Mouse (Mus musculus) macrophage (primary cell): ENCODE measurements around the gene Nup210l. TPM values are rescaled to one million over a fixed set of nuclear protein-coding genes. Genes with fewer than 3 reads are reported as not detected.
A peak's percentile ranks its signal among the peaks of the same experiment; 100 is the strongest.

Experiments
- H3K27ac ChIP-seq: fragments of 350-480 bp; formaldehyde crosslinking; 2 replicates; pipeline ENCODE4 v1.9.0; 2021
- H3K36me3 ChIP-seq: fragments of 350-480 bp; formaldehyde crosslinking; 2 replicates; pipeline ENCODE4 v1.9.0; 2021; ENCODE audit errors: inconsistent target
- H3K4me3 ChIP-seq: fragments of 350-480 bp; formaldehyde crosslinking; 2 replicates; pipeline ENCODE4 v1.9.0; 2021; ENCODE audit errors: inconsistent target
- H3K79me2 ChIP-seq: fragments of 350-480 bp; formaldehyde crosslinking; 2 replicates; pipeline ENCODE4 v1.9.0; 2021; ENCODE audit errors: inconsistent target
- WGBS: methylation state at CpG from one replicate; pipeline ENCODE4 v1.1.7; 2026; ENCODE audit warnings: inconsistent platforms; ENCODE audit not compliant: missing documents; 5-methylcytosine and 5-hydroxymethylcytosine counted together
- polyA plus RNA-seq: library from polyadenylated mRNA; stranded (reverse); fragments of 250-400 nt; gene quantifications from 3 replicates; pipeline ENCODE4 v1.2.4, GENCODE M21; 2018; ENCODE audit warnings: inconsistent platforms

Gene Nup210l
- polyA plus RNA-seq, 1 experiment from 2014 or later: not detected

- 14% methylated on average over 5 of the region's 5 CpGs for WGBS
- Histone ChIP-seq H3K79me2 (peaks cover 66% of the 10 kb centered on the region), H3K36me3 (peaks cover 2% of the 10 kb centered on the region; the same call in 1 of the 2 replicates), H3K4me3 (peak overlapping the region; percentile 84), H3K27ac (peak overlapping the region; percentile 97)
Observed at GRCm38 (mm10) chr3:90081365-90082240, 22.3 kb upstream of the Nup210l start.

- Histone ChIP-seq H3K36me3 (peaks cover 17% of the 10 kb centered on the region), H3K79me2 (peaks cover 81% of the 10 kb centered on the region), H3K4me3 (peak overlapping the region; percentile 84; the same call in 1 of the 2 replicates), H3K27ac (peak overlapping the region; percentile 97)
- 18% methylated on average over 5 of the region's 5 CpGs for WGBS
Observed at GRCm38 (mm10) chr3:90083034-90083433, 20.9 kb upstream of the Nup210l start.

- 4% methylated on average over 3 of the region's 3 CpGs for WGBS
- Histone ChIP-seq H3K4me3 (peak overlapping the region; percentile 84; the same call in 1 of the 2 replicates), H3K27ac (peak overlapping the region; percentile 97), H3K79me2 (peaks cover 88% of the 10 kb centered on the region), H3K36me3 (peaks cover 24% of the 10 kb centered on the region)
Observed at GRCm38 (mm10) chr3:90083698-90084324, 20.1 kb upstream of the Nup210l start.

- H3K79me2 ChIP-seq: peaks cover 96% of the 10 kb centered on the region
- H3K4me3 ChIP-seq: no peak overlapping the region
- no peak overlapping the region; the same call in 1 of the 2 replicates for H3K27ac ChIP-seq
- WGBS: 59% methylated on average over 4 of the region's 4 CpGs
- H3K36me3 ChIP-seq: peaks cover 34% of the 10 kb centered on the region
Observed at GRCm38 (mm10) chr3:90084790-90085189, 19.1 kb upstream of the Nup210l start.

GRCm38 (mm10) chr3:90085281-90085680 is 18.7 kb upstream of the Nup210l start:
- WGBS: 11% methylated on average over 6 of the region's 6 CpGs
- no peak overlapping the region for H3K27ac ChIP-seq
- H3K4me3 ChIP-seq: no peak overlapping the region
- H3K36me3 ChIP-seq: peaks cover 38% of the 10 kb centered on the region
- H3K79me2 ChIP-seq: peaks cover 96% of the 10 kb centered on the region

- no peak overlapping the region for H3K4me3 ChIP-seq
- H3K27ac ChIP-seq: no peak overlapping the region
- WGBS: 36% methylated on average over 5 of the region's 5 CpGs
- peaks cover 46% of the 10 kb centered on the region for H3K36me3 ChIP-seq
- peaks cover 96% of the 10 kb centered on the region for H3K79me2 ChIP-seq
Observed at GRCm38 (mm10) chr3:90086068-90086467, 17.9 kb upstream of the Nup210l start.

GRCm38 (mm10) chr3:90088617-90089016 is 15.3 kb upstream of the Nup210l start:
- 88% methylated on average over 1 of the region's 2 CpGs for WGBS
- Histone ChIP-seq H3K4me3 (no peak overlapping the region), H3K79me2 (peaks cover 100% of the 10 kb centered on the region), H3K27ac (no peak overlapping the region), H3K36me3 (peaks cover 72% of the 10 kb centered on the region)

GRCm38 (mm10) chr3:90090892-90091291 is 13.0 kb upstream of the Nup210l start:
- H3K79me2 ChIP-seq: peaks cover 100% of the 10 kb centered on the region
- no peak overlapping the region for H3K4me3 ChIP-seq
- peaks cover 88% of the 10 kb centered on the region for H3K36me3 ChIP-seq
- no peak overlapping the region for H3K27ac ChIP-seq
- WGBS: 93% methylated on average over 6 of the region's 6 CpGs

- Histone ChIP-seq H3K36me3 (peaks cover 88% of the 10 kb centered on the region), H3K79me2 (peaks cover 86% of the 10 kb centered on the region), H3K27ac (no peak overlapping the region), H3K4me3 (no peak overlapping the region)
- 83% methylated on average over 3 of the region's 3 CpGs for WGBS
Observed at GRCm38 (mm10) chr3:90094453-90094852, 9.5 kb upstream of the Nup210l start.

- Histone ChIP-seq H3K27ac (no peak overlapping the region), H3K79me2 (peaks cover 52% of the 10 kb centered on the region), H3K4me3 (no peak overlapping the region), H3K36me3 (peaks cover 53% of the 10 kb centered on the region)
- 92% methylated on average over 5 of the region's 5 CpGs for WGBS
Observed at GRCm38 (mm10) chr3:90097928-90098327, 6.0 kb upstream of the Nup210l start.

- Histone ChIP-seq H3K4me3 (no peak overlapping the region), H3K27ac (no peak overlapping the region), H3K79me2 (peaks cover 21% of the 10 kb centered on the region), H3K36me3 (peaks cover 29% of the 10 kb centered on the region)
- WGBS: 97% methylated on average over 3 of the region's 3 CpGs
Observed at GRCm38 (mm10) chr3:90101010-90101409, 2.9 kb upstream of the Nup210l start.

- Histone ChIP-seq H3K79me2 (peaks cover 14% of the 10 kb centered on the region), H3K4me3 (no peak overlapping the region), H3K27ac (no peak overlapping the region), H3K36me3 (peaks cover 26% of the 10 kb centered on the region)
- WGBS: 60% methylated on average over 2 of the region's 2 CpGs
Observed at GRCm38 (mm10) chr3:90101673-90102072, 2.3 kb upstream of the Nup210l start.

- 86% methylated on average over 2 of the region's 2 CpGs for WGBS
- no peak overlapping the region for H3K27ac ChIP-seq
- no peak overlapping the region for H3K4me3 ChIP-seq
- peaks cover 8% of the 10 kb centered on the region for H3K79me2 ChIP-seq
- H3K36me3 ChIP-seq: peaks cover 21% of the 10 kb centered on the region
Observed at GRCm38 (mm10) chr3:90102239-90102638, 1.7 kb upstream of the Nup210l start.

GRCm38 (mm10) chr3:90103176-90103575 is 756 bp upstream of the Nup210l start:
- WGBS: 95% methylated on average over 2 of the region's 2 CpGs
- Histone ChIP-seq H3K79me2 (peaks cover under 1% of the 10 kb centered on the region; the same call in 1 of the 2 replicates), H3K4me3 (no peak overlapping the region), H3K36me3 (peaks cover 11% of the 10 kb centered on the region), H3K27ac (no peak overlapping the region)

GRCm38 (mm10) chr3:90111706-90112105 is 7.8 kb downstream of the Nup210l start:
- H3K4me3 ChIP-seq: no peak overlapping the region
- H3K36me3 ChIP-seq: no peaks in the 10 kb centered on the region
- H3K79me2 ChIP-seq: no peaks in the 10 kb centered on the region
- WGBS: 86% methylated on average over 2 of the region's 2 CpGs
- H3K27ac ChIP-seq: no peak overlapping the region
